Mouse (Mus musculus) ES-Bruce4 (cell line): ENCODE measurements around the gene Stox2. TPM values are rescaled to one million over a fixed set of nuclear protein-coding genes. Genes with fewer than 3 reads are reported as not detected.

Experiments
- H3K27ac ChIP-seq: 2 replicates; pipeline ENCODE4 v1.5.1; 2012; ENCODE audit warnings: low read length, inconsistent platforms; ENCODE audit not compliant: insufficient read depth
- H3K27me3 ChIP-seq: 2 replicates; pipeline ENCODE4 v1.6.1; 2012; ENCODE audit warnings: mild to moderate bottlenecking, low read length, inconsistent platforms; ENCODE audit not compliant: control insufficient read depth, poor library complexity, insufficient read depth, severe bottlenecking
- H3K36me3 ChIP-seq: 2 replicates; pipeline ENCODE4 v1.6.1; 2012; ENCODE audit warnings: inconsistent platforms, mild to moderate bottlenecking, low read length, moderate library complexity; ENCODE audit not compliant: control insufficient read depth, poor library complexity, insufficient read depth, severe bottlenecking
- H3K4me1 ChIP-seq: one replicate; pipeline ENCODE4 v1.8.1; 2011; ENCODE audit warnings: low read length; ENCODE audit not compliant: control insufficient read depth, insufficient read depth
- H3K4me3 ChIP-seq: 2 replicates; pipeline ENCODE4 v1.5.1; 2011; ENCODE audit warnings: low read depth, mild to moderate bottlenecking, low read length
- H3K9ac ChIP-seq: 2 replicates; pipeline ENCODE4 v1.6.1; 2012; ENCODE audit warnings: low read depth, mild to moderate bottlenecking, inconsistent platforms; ENCODE audit not compliant: poor library complexity, severe bottlenecking
- H3K9me3 ChIP-seq: replicated peaks from 2 replicates; pipeline ENCODE4 v1.6.1; 2012; ENCODE audit warnings: mild to moderate bottlenecking, low read length, inconsistent platforms; ENCODE audit not compliant: control insufficient read depth, poor library complexity, insufficient read depth, severe bottlenecking
- CTCF ChIP-seq: IDR thresholded peaks from one replicate; pipeline ENCODE4 v1.8.1; 2011; ENCODE audit warnings: low read depth, low read length
- EP300 ChIP-seq: IDR thresholded peaks from 2 replicates; pipeline ENCODE4 v1.6.1; 2011; ENCODE audit warnings: low read depth, low read length; ENCODE audit not compliant: insufficient read depth
- POLR2A ChIP-seq: IDR thresholded peaks from one replicate; pipeline ENCODE4 v1.8.1; 2011; ENCODE audit warnings: low read length; ENCODE audit not compliant: insufficient read depth
- polyA plus RNA-seq: library from polyadenylated mRNA; stranded (reverse); fragments of >200 nt; gene quantifications from 2 replicates; pipeline ENCODE4 v1.2.4, GENCODE M21; 2011; ENCODE audit warnings: low read depth; ENCODE audit not compliant: missing spikeins, insufficient read depth, insufficient read length

The Stox2 gene
- polyA plus RNA-seq, 1 experiment = 5.1 TPM

DNA sequence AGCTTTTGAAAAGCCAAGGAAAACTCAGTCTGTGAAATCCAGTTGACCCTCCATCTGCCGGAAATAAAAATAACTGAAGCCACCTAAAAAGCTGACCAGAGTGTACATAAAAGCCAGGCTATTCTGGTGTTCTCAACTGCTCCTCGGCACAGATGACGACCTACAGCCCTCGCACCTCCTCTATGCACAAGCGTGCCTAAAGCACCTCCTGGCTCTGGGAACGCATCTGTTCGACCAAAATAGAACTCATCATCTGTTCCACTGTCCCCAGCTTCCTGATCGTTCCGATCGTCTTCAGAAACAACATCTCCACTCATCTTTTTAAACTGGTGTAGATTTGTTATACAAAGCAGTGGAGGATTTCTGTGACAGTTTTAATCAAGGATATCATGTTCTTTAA, 166.3 kb downstream of the Stox2 start:
- no peaks in the 10 kb centered on the region for H3K9me3 ChIP-seq
- H3K4me3 ChIP-seq = no peak overlapping the region
- H3K9ac ChIP-seq = no peak overlapping the region
- no peaks in the 10 kb centered on the region for H3K4me1 ChIP-seq
- no peaks in the 10 kb centered on the region for H3K27me3 ChIP-seq
- TF ChIP-seq EP300 (no peak), POLR2A (no peak), CTCF (no peak)
- no peak overlapping the region for H3K27ac ChIP-seq
- H3K36me3 ChIP-seq = no peaks in the 10 kb centered on the region

DNA sequence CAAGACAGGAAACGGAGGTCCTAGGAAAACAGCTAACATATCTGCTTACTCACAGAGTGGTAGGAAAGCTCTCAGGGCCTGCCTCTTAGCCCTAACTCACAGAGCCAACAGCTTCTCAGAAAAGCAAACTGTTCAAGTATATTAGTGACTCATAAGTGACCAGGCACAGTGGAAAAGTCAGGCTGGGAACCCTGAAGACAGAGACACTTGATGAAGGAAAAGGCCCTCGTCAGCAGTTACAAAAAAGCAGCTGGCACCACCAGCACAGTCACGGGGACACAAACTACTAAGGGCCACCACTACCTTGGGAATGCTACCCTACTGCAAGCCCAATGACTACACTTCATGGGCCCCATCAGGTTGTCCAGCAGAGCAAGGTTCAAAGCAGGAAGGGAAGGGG, 168.0 kb downstream of the Stox2 start:
- no peak overlapping the region for H3K9ac ChIP-seq
- no peaks in the 10 kb centered on the region for H3K36me3 ChIP-seq
- H3K4me3 ChIP-seq = no peak overlapping the region
- no peaks in the 10 kb centered on the region for H3K4me1 ChIP-seq
- TF ChIP-seq EP300 = no peak
- TF ChIP-seq POLR2A = no peak
- no peak for TF ChIP-seq CTCF
- H3K9me3 ChIP-seq = no peaks in the 10 kb centered on the region
- H3K27me3 ChIP-seq = no peaks in the 10 kb centered on the region
- no peak overlapping the region for H3K27ac ChIP-seq

DNA sequence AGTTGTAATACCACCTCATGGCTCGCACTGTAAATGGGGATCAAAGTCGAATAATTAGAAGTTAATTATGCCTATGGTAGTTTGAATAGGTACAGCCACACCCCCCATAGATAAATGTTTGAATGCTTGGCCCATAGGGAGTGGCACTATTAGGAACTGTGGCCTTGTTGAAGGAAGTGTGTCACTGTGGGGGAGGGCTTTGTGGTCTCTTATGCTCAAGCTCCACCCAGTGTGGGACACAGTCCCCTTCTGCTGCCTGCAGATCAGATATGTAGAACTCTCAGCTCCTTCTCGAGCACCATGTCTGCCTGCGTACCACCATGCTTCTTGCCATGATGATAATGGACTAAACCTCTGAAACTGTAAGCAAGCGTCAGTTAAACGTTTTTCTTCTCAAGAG, 177.2 kb downstream of the Stox2 start:
- Histone ChIP-seq H3K4me3 (no peak overlapping the region), H3K27me3 (no peaks in the 10 kb centered on the region), H3K4me1 (no peaks in the 10 kb centered on the region), H3K9ac (no peak overlapping the region), H3K27ac (no peak overlapping the region), H3K9me3 (no peaks in the 10 kb centered on the region), H3K36me3 (no peaks in the 10 kb centered on the region)
- TF ChIP-seq POLR2A (no peak), CTCF (no peak), EP300 (no peak)

DNA sequence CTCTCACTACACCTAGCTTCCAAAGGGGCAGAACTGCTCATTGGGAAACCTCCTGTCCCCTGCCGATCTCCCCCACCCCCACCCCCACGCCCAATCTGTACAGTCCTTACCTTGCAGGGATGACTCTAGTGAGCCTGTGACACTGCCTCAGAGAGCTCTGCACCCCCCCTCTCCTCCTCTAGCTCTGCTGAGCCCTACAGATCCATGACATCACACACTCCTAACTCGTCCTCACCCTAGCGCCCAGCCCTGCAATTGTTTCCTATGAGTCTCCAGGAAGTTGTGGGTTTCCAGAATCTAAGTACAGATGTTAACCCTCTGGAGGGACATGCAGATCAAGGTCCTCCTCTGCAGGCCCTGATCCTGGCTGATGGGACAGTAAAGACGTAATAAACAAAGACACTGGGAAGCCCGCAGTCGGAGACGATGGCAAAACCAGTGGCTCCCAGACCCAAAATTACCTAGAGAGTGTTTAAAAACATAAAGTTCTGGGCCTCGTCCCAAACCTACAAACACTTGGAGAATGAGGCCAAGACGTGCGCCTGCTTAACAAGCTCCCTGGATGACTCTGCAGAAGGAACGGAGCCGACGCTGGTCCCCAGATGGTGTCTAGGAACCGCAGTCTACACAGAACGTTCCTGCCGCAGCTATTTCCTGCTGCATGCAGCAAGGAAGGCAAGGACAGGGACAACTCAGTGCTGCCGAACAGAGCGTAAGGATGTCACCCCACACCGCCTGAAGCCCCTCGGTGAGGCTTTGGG, 177.9 kb downstream of the Stox2 start:
- no peaks in the 10 kb centered on the region for H3K27me3 ChIP-seq
- no peaks in the 10 kb centered on the region for H3K9me3 ChIP-seq
- no peak for TF ChIP-seq EP300
- no peak for TF ChIP-seq POLR2A
- TF ChIP-seq CTCF = no peak
- no peaks in the 10 kb centered on the region for H3K4me1 ChIP-seq
- H3K9ac ChIP-seq = peak overlapping the region; percentile 28; the same call in 1 of the 2 replicates
- H3K36me3 ChIP-seq = no peaks in the 10 kb centered on the region
- peak overlapping the region; percentile 21 for H3K4me3 ChIP-seq
- H3K27ac ChIP-seq = no peak overlapping the region

DNA sequence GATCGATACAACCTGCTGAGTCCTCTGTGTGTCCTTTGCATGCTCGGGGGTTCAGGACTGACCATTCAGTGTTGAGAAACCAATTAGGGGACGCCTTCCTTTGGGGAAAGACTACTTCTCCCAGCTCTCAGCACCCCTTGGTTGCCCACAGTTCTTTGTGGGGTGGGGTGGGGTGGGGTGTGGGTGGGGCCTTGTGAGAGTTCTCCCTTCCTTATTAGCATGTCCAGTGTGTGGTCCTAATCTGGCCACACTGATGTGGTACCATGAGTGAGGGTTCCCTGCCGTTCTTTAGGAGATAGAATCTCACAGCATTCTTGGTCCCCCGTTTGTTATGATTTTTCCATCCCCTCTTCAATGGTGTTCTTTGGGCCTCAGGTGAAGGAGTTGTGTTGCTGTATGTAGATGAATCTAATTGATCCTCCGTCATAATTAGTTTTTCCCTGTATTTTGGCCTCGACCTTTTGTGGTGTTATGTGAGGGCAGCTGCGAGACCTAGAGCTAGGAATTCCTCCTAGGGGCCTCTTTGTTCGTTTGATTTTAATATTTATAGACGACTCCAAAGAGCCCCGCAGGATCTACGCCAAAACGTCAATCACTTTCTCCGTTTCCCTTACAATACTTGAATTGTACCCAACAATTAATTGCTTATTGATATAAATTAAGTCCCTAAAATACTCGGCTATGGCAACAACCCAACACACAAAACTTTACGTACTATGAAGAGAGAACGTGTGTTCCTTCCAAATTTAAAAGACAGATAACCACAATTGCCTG, 182.9 kb downstream of the Stox2 start:
- Histone ChIP-seq H3K9ac (no peak overlapping the region), H3K36me3 (no peaks in the 10 kb centered on the region), H3K4me3 (no peak overlapping the region), H3K9me3 (no peaks in the 10 kb centered on the region), H3K27ac (no peak overlapping the region), H3K4me1 (no peaks in the 10 kb centered on the region), H3K27me3 (no peaks in the 10 kb centered on the region)
- TF ChIP-seq EP300 (no peak), POLR2A (no peak), CTCF (no peak)
